Mouse (Mus musculus) liver, embryonic 14.5 days (tissue): ENCODE measurements around the gene Car15. TPM values are rescaled to one million over a fixed set of nuclear protein-coding genes. Genes with fewer than 3 reads are reported as not detected.

Experiments used
- ATAC-seq: fragments of 200-750 bp; cut with Nextera tagmentation; 2 replicates; pipeline ENCODE4 v1.8.0; 2017; ENCODE audit warnings: moderate number of reproducible peaks, mild to moderate bottlenecking, moderate library complexity; ENCODE audit not compliant: insufficient read depth
- DNase-seq, 3 experiments: peaks; one replicate each; pipeline ENCODE4 v3.0.0-alpha.2; 2012 to 2013; ENCODE audit warnings: low read depth in 3 of 3, low spot score in 3 of 3
- H3K27ac ChIP-seq: fragments of 300-500 bp; sonication (generic); 2 replicates; pipeline ENCODE4 v1.5.1; 2014; ENCODE audit warnings: moderate library complexity, mild to moderate bottlenecking, control low read depth, inconsistent platforms
- H3K27me3 ChIP-seq: fragments of 300-500 bp; sonication (generic); 2 replicates; pipeline ENCODE4 v1.6.1; 2014; ENCODE audit warnings: mild to moderate bottlenecking, low read length, moderate library complexity; ENCODE audit not compliant: control insufficient read depth, insufficient read depth
- H3K36me3 ChIP-seq: fragments of 300-500 bp; sonication (generic); replicated peaks from 2 replicates; pipeline ENCODE4 v1.6.1; 2014; ENCODE audit warnings: low read depth; ENCODE audit not compliant: control insufficient read depth, insufficient read depth
- H3K4me1 ChIP-seq, 2 experiments: fragments of 200-500 bp in 1 of 2; fragments of 300-500 bp in 1 of 2; sonication (generic) in 1 of 2; replicated peaks; 2 replicates each; pipeline ENCODE4 v1.6.1; 2012 to 2014; ENCODE audit warnings: antibody characterized with exemption in 1 of 2, inconsistent platforms in 1 of 2, low read length in 1 of 2; ENCODE audit not compliant: control insufficient read depth in 2 of 2, insufficient read depth in 2 of 2
- H3K4me2 ChIP-seq: fragments of 300-500 bp; sonication (generic); 2 replicates; pipeline ENCODE4 v1.6.1; 2014; ENCODE audit warnings: low read depth, mild to moderate bottlenecking, control low read depth, moderate library complexity
- H3K4me3 ChIP-seq, 2 experiments: fragments of 200-500 bp in 1 of 2; fragments of 300-500 bp in 1 of 2; sonication (generic) in 1 of 2; 2 replicates each; pipeline ENCODE4 v1.5.1; 2012 to 2014; ENCODE audit warnings: low read depth in 2 of 2, low read length in 2 of 2, mild to moderate bottlenecking in 2 of 2, control low read depth in 1 of 2, inconsistent platforms in 1 of 2, moderate library complexity in 1 of 2; ENCODE audit not compliant: insufficient read depth in 1 of 2
- H3K9ac ChIP-seq: fragments of 300-500 bp; sonication (generic); replicated peaks from 2 replicates; pipeline ENCODE4 v1.6.1; 2014; ENCODE audit warnings: mild to moderate bottlenecking, control low read depth, moderate library complexity
- H3K9me3 ChIP-seq: fragments of 300-500 bp; sonication (generic); 2 replicates; pipeline ENCODE4 v1.6.1; 2016; ENCODE audit warnings: low read length, mixed read lengths; ENCODE audit not compliant: control insufficient read depth
- CTCF ChIP-seq: IDR thresholded peaks from 2 replicates; pipeline ENCODE4 v1.5.1; 2016; ENCODE audit warnings: antibody characterized with exemption, low read depth, control low read depth
- EP300 ChIP-seq: IDR thresholded peaks from 2 replicates; pipeline ENCODE4 v1.6.1; 2016; ENCODE audit warnings: antibody characterized with exemption, low read depth
- WGBS: fragments of 180-500 bp; shearing (Covaris S2); extraction: QIAGEN DNeasy Blood & Tissue Kit; methylation state at CpG from one replicate; pipeline ENCODE4 v1.1.7; 2014; ENCODE audit not compliant: insufficient replicate concordance; 5-methylcytosine and 5-hydroxymethylcytosine counted together
- polyA plus RNA-seq, 2 experiments: library from polyadenylated mRNA; depleted of rRNA in 1 of 2; stranded (reverse) in 1 of 2; unstranded in 1 of 2; fragments of >200 nt; fragmentation: Nextera tagmentation in 1 of 2; extraction: Ambion mirVana in 1 of 2; gene quantifications; 2 replicates each; pipeline versions ENCODE4 v1.2.1 to v1.2.3; 2012 to 2014

The Car15 gene
- polyA plus RNA-seq (2012; rRNA removed) (1.3 and 1.6 TPM in 2 replicates), polyA plus RNA-seq (2014; fragmentation: Nextera tagmentation; extraction: Ambion mirVana) (not detected in 2 replicates)

GRCm38 (mm10) chr16:17838051-17838450, at the start of gene Car15:
Gene Car15 (minus strand): TSS chr16:17838364.
- Histone ChIP-seq H3K27ac (no peak within 1 kb of the TSS), H3K9me3 (no peaks in the 10 kb centered on the region), H3K4me3 (no peak within 1 kb of the TSS), H3K36me3 (peaks cover 12% of the 10 kb centered on the region), H3K4me1 (no peaks in the 10 kb centered on the region), H3K4me2 (no peak within 1 kb of the TSS), H3K9ac (no peak within 1 kb of the TSS), H3K27me3 (peaks cover 34% of the 10 kb centered on the region)
- DNase-seq (no peak), ATAC-seq (no peak)
- WGBS: 68% methylated on average over 6 of the region's 6 CpGs
- TF ChIP-seq CTCF: no peak
- TF ChIP-seq EP300: no peak

GRCm38 (mm10) chr16:17884116-17884515, 46.0 kb upstream of the Car15 start:
- Histone ChIP-seq H3K9ac (no peak overlapping the region), H3K4me2 (no peak overlapping the region), H3K4me1 (peaks cover 0 to 6% of the 10 kb centered on the region in 2 experiments; a peak in 1 of 4 replicates), H3K4me3 (no peak overlapping the region), H3K27me3 (no peaks in the 10 kb centered on the region), H3K9me3 (no peaks in the 10 kb centered on the region), H3K27ac (no peak overlapping the region), H3K36me3 (no peaks in the 10 kb centered on the region; the same call in none of the 2 replicates)
- 74% methylated on average over 6 of the region's 6 CpGs for WGBS
- DNase-seq: no peak
- no peak for ATAC-seq
- no peak for TF ChIP-seq EP300
- TF ChIP-seq CTCF: no peak

DNA sequence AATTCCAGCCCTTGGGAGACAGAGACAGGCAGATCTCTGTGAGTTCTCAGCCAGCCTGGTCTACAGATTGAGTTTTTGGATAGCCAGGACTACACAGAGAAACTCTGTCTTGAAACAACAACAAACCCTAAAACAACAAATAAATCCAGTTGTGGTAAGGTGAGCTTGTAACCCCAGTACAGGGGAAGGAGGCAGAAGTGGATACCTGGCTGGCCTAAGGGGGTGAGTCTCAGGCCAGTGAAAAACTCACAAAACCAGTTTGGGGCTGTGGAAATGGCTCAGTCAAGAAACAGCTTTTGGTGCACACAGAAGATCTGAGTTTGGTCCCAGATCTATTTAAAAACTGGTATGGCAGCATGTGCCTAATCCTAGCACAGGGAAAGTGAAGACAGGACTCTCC, 44.0 kb upstream of the Car15 start:
- DNase-seq (no peak), ATAC-seq (no peak)
- Histone ChIP-seq H3K4me3 (no peak overlapping the region), H3K9ac (no peak overlapping the region), H3K4me1 (peaks cover 0 to 6% of the 10 kb centered on the region in 2 experiments; a peak in 1 of 4 replicates), H3K27ac (no peak overlapping the region), H3K4me2 (no peak overlapping the region), H3K9me3 (no peaks in the 10 kb centered on the region; the same call in 1 of the 2 replicates), H3K27me3 (no peaks in the 10 kb centered on the region), H3K36me3 (no peaks in the 10 kb centered on the region; the same call in none of the 2 replicates)
- TF ChIP-seq EP300 (no peak), CTCF (no peak)

DNA sequence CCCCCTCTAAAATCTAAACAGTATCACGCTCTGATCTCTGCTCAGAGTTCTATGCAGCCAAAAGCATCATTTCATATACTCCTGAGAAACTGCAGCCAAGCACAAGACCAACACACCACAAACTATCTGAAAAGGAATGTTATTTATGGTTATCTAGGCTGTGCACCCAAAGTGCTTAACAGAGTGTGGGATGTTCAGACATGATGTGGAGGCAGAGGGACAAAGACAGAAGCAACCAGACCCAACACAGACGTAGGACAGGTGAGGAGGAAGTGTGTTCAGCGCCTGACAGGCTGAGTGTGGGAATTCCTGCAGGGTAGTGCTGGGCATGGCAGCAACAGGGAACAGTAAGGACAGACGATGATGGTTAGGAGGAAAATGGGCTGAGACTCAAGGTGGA, 41.4 kb upstream of the Car15 start:
- H3K4me2 ChIP-seq: no peak overlapping the region
- TF ChIP-seq EP300 (no peak), CTCF (no peak)
- no peaks in the 10 kb centered on the region for H3K27me3 ChIP-seq
- no peaks in the 10 kb centered on the region; the same call in 1 of the 2 replicates for H3K9me3 ChIP-seq
- WGBS: 78% methylated on average over 4 of the region's 4 CpGs
- H3K4me1 ChIP-seq: peaks cover 0 to 5% of the 10 kb centered on the region in 2 experiments; a peak in 2 of 4 replicates
- H3K27ac ChIP-seq: no peak overlapping the region
- no peak for ATAC-seq
- no peak for DNase-seq
- no peak overlapping the region for H3K9ac ChIP-seq
- H3K4me3 ChIP-seq: no peak overlapping the region
- no peaks in the 10 kb centered on the region; the same call in none of the 2 replicates for H3K36me3 ChIP-seq

- Histone ChIP-seq H3K4me1 (peaks cover 24 to 25% of the 10 kb centered on the region in 2 experiments), H3K36me3 (no peaks in the 10 kb centered on the region), H3K27me3 (no peaks in the 10 kb centered on the region), H3K4me2 (no peak overlapping the region), H3K9ac (no peak overlapping the region), H3K27ac (no peak overlapping the region), H3K9me3 (no peaks in the 10 kb centered on the region; the same call in 1 of the 2 replicates), H3K4me3 (no peak overlapping the region)
- TF ChIP-seq EP300 (no peak), CTCF (no peak)
- ATAC-seq: no peak
- no peak for DNase-seq
- WGBS: 74% methylated on average over 1 of the region's 1 CpGs
Measured at GRCm38 (mm10) chr16:17876096-17876495, 37.9 kb upstream of the Car15 start.
